Mouse (Mus musculus): ENCODE measurements at regions not wholly inside any gene's neighbourhood (a gene's known extent, or its start where the extent isn't known, plus 50 kb on each side); places are given as distances from the start of the nearest gene placed in this dataset.
A peak's percentile ranks its signal among the peaks of the same experiment; 100 is the strongest.

DNA sequence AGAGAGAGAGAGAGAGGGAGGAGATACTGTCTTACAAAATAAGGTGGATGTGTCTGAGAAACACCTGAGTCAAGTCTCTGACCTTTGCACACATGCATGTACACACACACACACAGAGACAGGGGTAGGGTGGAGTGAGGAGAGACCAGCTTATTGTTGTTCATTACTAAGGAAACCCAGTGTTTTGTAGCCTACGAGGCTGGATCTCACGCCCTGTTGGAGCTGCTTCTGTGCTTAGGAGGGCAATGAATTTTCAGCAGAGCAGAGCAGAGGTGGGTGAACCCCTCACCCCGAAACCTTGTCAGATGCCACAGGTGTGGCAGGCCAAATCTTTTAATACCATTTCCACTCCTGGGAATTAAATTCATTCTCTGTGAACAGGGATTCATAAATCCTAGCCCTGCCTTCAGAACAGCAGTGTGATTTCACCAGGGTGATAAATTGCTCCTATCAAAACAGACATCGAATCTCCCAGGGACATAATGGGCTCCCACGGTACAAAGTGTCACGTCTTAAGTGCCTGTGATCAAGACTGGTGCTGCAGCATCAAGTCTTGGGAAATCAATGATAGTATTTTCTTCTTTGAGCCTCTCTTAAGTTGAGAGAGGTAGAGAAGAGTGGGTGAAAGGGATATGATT, 175.3 kb upstream of the Id2 start:
- Histone ChIP-seq H3K27ac (no peak overlapping the region), H3K9me3 (peaks cover 4% of the 10 kb centered on the region; the same call in 1 of the 2 replicates), H3K36me3 (no peaks in the 10 kb centered on the region), H3K4me2 (replicated peaks) (no peak overlapping the region), H3K27me3 (no peaks in the 10 kb centered on the region), H3K9ac (no peak overlapping the region), H3K4me1 (peaks cover 20% of the 10 kb centered on the region), H3K4me3 (no peak overlapping the region)
- ATAC-seq (ENCODE audit: insufficient number of reproducible peaks, insufficient read depth, low FRiP score, low TSS enrichment) = no peak
- WGBS = 62% methylated on average over 6 of the region's 6 CpGs

DNA sequence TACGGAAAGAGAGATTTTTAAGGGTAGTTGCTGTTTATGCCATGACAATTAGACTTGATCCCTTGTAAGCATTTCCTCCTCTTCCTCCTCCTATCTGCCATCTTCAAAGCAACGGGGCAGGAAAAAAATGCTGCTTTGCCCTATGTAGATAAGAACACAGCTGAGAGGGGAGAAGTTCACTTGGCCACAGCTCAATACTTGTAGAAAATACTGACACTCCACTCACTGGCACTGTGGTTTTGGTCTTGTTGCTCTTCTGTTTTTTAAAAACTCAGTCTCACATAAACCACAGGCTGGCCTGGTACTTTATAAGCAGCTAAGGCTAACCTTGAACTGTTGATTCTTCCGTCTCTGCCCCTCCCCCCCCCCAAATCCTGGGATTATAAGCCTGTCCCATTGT, 172.9 kb upstream of the Id2 start:
- H3K4me3 ChIP-seq = no peak overlapping the region
- H3K27me3 ChIP-seq = peaks cover 4% of the 10 kb centered on the region; the same call in 1 of the 2 replicates
- H3K4me2 ChIP-seq (replicated peaks) = no peak overlapping the region
- no peak overlapping the region for H3K27ac ChIP-seq
- ATAC-seq (ENCODE audit: insufficient number of reproducible peaks, insufficient read depth, low FRiP score, low TSS enrichment) = no peak
- H3K9ac ChIP-seq = no peak overlapping the region
- no peaks in the 10 kb centered on the region for H3K36me3 ChIP-seq
- 59% methylated on average over 3 of the region's 3 CpGs for WGBS
- peaks cover 24% of the 10 kb centered on the region for H3K4me1 ChIP-seq
- H3K9me3 ChIP-seq = no peaks in the 10 kb centered on the region

- peaks cover 4% of the 10 kb centered on the region; the same call in 1 of the 2 replicates for H3K27me3 ChIP-seq
- 69% methylated on average over 18 of the region's 18 CpGs for whole genome bisulfite sequencing
- H3K9me3 ChIP-seq = no peaks in the 10 kb centered on the region
- no peak overlapping the region for H3K27ac ChIP-seq
- ATAC-seq (ENCODE audit: insufficient number of reproducible peaks, insufficient read depth, low FRiP score, low TSS enrichment) = no peak
- H3K4me1 ChIP-seq = peaks cover 17% of the 10 kb centered on the region
- no peak overlapping the region for H3K9ac ChIP-seq
- H3K4me2 ChIP-seq (replicated peaks) = no peak overlapping the region
- H3K4me3 ChIP-seq = no peak overlapping the region
- no peaks in the 10 kb centered on the region for H3K36me3 ChIP-seq
These were observed 172.2 kb upstream of the Id2 start for GRCm38 (mm10) chr12:25268871-25269850.

DNA sequence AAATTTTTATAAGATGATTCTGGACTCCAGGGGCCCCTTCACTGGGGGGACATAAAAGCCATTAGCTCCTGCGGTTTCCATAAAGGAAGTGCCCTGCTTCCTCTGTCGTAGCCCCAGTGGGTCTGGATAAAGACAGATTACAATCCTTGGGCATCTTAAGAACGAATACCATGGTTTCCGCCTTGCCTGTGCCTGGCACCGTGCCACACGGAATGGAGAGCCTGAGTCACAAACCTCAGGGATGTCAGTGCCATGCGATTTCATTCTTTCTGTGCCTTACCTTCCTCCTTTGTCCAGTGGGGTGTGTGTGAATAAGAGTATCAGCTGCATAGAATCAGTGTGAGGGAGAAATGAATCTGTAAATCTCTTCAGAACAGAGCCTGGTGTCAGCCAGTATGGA, 171.4 kb upstream of the Id2 start:
- no peak overlapping the region for H3K4me3 ChIP-seq
- 87% methylated on average over 7 of the region's 7 CpGs for WGBS
- no peak overlapping the region for H3K4me2 ChIP-seq (replicated peaks)
- no peak overlapping the region for H3K27ac ChIP-seq
- H3K4me1 ChIP-seq = peaks cover 13% of the 10 kb centered on the region
- H3K9me3 ChIP-seq = no peaks in the 10 kb centered on the region
- peaks cover 4% of the 10 kb centered on the region; the same call in 1 of the 2 replicates for H3K27me3 ChIP-seq
- H3K9ac ChIP-seq = no peak overlapping the region
- no peak for ATAC-seq (ENCODE audit: insufficient number of reproducible peaks, insufficient read depth, low FRiP score, low TSS enrichment)
- no peaks in the 10 kb centered on the region for H3K36me3 ChIP-seq

- no peak overlapping the region for H3K4me2 ChIP-seq (replicated peaks)
- H3K4me1 ChIP-seq = peaks cover 13% of the 10 kb centered on the region
- no peak overlapping the region for H3K4me3 ChIP-seq
- H3K9ac ChIP-seq = no peak overlapping the region
- no peaks in the 10 kb centered on the region for H3K9me3 ChIP-seq
- ATAC-seq (ENCODE audit: insufficient number of reproducible peaks, insufficient read depth, low FRiP score, low TSS enrichment) = no peak
- no peak overlapping the region for H3K27ac ChIP-seq
- H3K27me3 ChIP-seq = peaks cover 4% of the 10 kb centered on the region; the same call in 1 of the 2 replicates
- H3K36me3 ChIP-seq = no peaks in the 10 kb centered on the region
- 91% methylated on average over 13 of the region's 13 CpGs for WGBS
These were observed 170.7 kb upstream of the Id2 start for GRCm38 (mm10) chr12:25267572-25268115.

DNA sequence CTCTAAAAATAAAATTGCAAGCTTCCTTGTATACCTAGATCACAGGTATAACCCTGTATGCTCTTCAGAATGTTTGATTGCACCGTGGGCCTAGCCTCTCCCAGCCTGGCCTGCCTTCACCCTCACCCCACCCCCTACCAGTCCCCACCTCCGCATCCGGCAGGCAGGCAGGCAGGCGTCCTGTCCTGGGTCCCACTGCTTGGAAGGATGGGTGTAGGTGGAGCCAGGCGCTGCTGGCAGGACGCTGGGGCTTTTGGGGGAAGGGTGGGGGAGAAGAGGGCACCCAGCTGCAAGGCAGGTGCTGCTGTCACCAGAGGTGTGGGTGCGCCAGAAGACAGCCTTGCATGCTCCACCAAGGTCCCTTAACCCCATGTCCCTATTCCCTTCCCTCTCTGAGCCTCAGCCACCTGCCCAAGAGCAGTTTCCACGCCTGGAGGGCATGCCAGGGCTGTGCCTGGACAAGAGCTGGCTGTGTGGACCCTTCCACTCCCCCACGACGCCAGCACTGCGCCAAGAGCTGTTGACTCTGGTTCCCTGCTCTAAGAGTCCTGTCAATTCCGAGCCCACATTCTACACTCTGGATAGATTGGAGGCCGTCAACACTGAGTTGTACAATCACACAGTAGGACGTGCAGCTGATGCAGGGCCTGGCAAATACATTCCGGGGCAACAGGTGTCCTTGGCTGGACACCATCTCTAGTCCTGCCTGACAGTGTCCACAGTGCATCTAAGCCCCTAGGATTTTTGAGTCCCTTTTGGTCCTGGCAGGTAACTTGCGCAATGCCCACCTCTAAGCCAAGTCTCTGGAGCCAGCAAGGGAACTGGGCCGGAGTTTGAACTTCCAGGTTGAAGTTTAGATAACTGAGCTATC, 170.0 kb upstream of the Id2 start:
- Histone ChIP-seq H3K4me3 (no peak overlapping the region), H3K9me3 (no peaks in the 10 kb centered on the region), H3K4me2 (replicated peaks) (no peak overlapping the region), H3K9ac (no peak overlapping the region), H3K27ac (no peak overlapping the region), H3K36me3 (no peaks in the 10 kb centered on the region), H3K4me1 (peaks cover 13% of the 10 kb centered on the region), H3K27me3 (peaks cover 4% of the 10 kb centered on the region; the same call in 1 of the 2 replicates)
- 68% methylated on average over 17 of the region's 17 CpGs for WGBS
- 0 out of 2 replicates have a peak, but pooled peaks have one; percentile 33 for ATAC-seq (ENCODE audit: insufficient number of reproducible peaks, insufficient read depth, low FRiP score, low TSS enrichment)

DNA sequence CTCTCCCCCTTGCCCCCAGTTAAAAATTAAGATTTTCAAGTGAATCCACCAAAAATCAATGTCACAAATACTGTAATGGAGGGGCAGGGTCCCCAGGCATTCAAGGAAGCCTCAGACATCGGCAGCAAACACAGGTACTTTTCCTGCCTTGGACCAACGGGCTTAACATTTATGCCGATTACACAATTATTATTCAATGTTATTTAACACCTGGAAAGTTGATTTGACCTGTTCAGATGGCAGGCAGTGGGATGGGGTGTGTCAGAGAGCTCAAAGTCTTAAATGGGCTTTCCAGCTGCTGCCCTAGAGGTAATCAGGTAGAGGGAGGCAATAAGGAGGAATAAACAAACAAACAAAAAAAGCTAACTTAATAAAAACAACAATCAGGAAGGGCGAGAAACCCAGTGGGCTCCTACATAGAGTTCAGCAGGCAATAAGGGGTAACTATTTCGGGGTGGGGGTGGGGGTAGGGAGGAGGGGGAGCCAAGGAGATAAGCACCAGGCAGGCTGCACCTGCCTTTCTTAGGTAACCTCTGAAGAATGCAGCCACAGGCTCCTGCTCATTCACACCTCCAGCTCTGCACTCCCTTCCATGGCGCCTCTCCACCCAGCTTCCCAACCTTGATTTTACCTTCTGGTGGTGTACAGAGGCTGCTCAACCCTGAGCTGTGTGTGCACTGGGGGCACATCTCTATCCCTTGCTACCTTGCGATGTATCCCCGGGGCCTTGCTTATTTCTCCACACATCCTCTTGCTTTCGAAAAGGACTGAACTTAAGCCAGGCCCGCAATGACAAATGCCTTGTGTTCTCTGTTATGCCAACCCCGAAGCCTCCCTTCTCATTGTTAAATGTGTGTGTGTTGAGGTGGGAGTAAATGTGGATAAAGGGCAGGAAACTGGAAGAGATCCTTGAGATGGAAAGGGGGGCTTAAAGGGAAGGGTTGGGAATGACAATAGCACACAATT, 168.9 kb upstream of the Id2 start:
- ATAC-seq (ENCODE audit: insufficient number of reproducible peaks, insufficient read depth, low FRiP score, low TSS enrichment) = no peak
- Histone ChIP-seq H3K4me2 (replicated peaks) (no peak overlapping the region), H3K27me3 (peaks cover 4% of the 10 kb centered on the region; the same call in 1 of the 2 replicates), H3K9ac (no peak overlapping the region), H3K36me3 (no peaks in the 10 kb centered on the region), H3K9me3 (no peaks in the 10 kb centered on the region), H3K4me3 (no peak overlapping the region), H3K4me1 (peaks cover 13% of the 10 kb centered on the region), H3K27ac (no peak overlapping the region)
- 50% methylated on average over 11 of the region's 11 CpGs for WGBS

DNA sequence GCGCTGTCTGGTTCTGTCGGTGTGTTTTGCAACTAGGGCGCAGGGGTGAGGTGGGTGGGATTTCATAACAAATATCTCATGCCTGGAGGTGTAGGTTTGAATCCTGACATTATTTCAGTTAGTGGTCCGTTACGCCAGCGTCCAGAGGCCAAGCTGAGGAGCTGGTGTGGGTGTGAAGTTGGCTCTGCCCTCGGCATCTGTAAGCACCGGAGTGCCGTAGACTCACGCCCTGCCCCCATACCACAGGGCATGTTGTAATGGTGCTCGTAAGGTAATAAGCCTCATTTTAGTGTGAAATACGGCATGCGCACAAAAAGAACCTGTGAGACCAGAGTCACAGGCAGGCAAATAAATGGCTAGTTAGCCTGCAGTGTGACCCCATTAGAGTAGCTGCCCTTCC, 168.1 kb upstream of the Id2 start:
- no peak overlapping the region for H3K4me2 ChIP-seq (replicated peaks)
- no peak overlapping the region for H3K27ac ChIP-seq

DNA sequence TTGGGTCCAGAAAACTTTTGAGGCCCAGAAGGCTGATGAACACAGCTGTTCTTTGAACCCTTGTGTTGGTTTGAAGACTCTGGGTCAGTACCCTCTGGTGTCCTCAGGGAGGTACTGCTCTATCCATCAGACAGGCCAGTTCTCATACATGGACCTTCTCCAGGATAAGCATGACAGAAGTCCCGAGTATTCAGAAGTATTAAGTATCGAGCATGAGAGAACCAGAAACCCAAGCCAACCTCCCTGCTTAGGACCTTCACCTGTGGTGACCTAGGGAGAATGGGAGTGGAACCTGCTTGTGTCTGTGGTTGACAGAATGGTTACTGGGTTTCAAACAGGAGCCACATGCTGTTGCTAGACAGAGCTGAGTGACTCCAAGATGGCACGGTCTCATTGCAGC, 167.5 kb upstream of the Id2 start:
- WGBS = 82% methylated on average over 3 of the region's 3 CpGs
- Histone ChIP-seq H3K4me1 (peaks cover 9% of the 10 kb centered on the region), H3K4me2 (replicated peaks) (no peak overlapping the region), H3K27ac (no peak overlapping the region), H3K9me3 (no peaks in the 10 kb centered on the region), H3K9ac (no peak overlapping the region), H3K27me3 (peaks cover 4% of the 10 kb centered on the region; the same call in 1 of the 2 replicates), H3K4me3 (no peak overlapping the region), H3K36me3 (no peaks in the 10 kb centered on the region)
- ATAC-seq (ENCODE audit: insufficient number of reproducible peaks, insufficient read depth, low FRiP score, low TSS enrichment) = no peak

More for the DNA sequence above, 168.1 kb upstream of the Id2 start:
- ATAC-seq (ENCODE audit: insufficient number of reproducible peaks, insufficient read depth, low FRiP score, low TSS enrichment) = no peak
- Histone ChIP-seq H3K4me1 (peaks cover 13% of the 10 kb centered on the region), H3K9ac (no peak overlapping the region), H3K9me3 (no peaks in the 10 kb centered on the region), H3K4me3 (no peak overlapping the region), H3K36me3 (no peaks in the 10 kb centered on the region), H3K27me3 (peaks cover 4% of the 10 kb centered on the region; the same call in 1 of the 2 replicates)
- 71% methylated on average over 13 of the region's 13 CpGs for WGBS

GRCm38 (mm10) chr12:25262461-25262860, 165.5 kb upstream of the Id2 start:
- no peak overlapping the region for H3K4me2 ChIP-seq (replicated peaks)
- no peak overlapping the region for H3K4me3 ChIP-seq
- peaks cover 4% of the 10 kb centered on the region; the same call in 1 of the 2 replicates for H3K27me3 ChIP-seq
- ATAC-seq (ENCODE audit: insufficient number of reproducible peaks, insufficient read depth, low FRiP score, low TSS enrichment) = no peak
- WGBS = 86% methylated on average over 3 of the region's 3 CpGs
- peaks cover 5% of the 10 kb centered on the region for H3K4me1 ChIP-seq
- no peaks in the 10 kb centered on the region for H3K36me3 ChIP-seq
- H3K27ac ChIP-seq = no peak overlapping the region
- H3K9ac ChIP-seq = no peak overlapping the region
- H3K9me3 ChIP-seq = no peaks in the 10 kb centered on the region

All from embryonic facial prominence, embryonic 12.5 days (tissue).